Mouse (Mus musculus): ENCODE measurements around the gene Gm21974. TPM values are rescaled to one million over a fixed set of nuclear protein-coding genes. Genes with fewer than 3 reads are reported as not detected.
"Not testable (repeated sequence)": the region's sequence is repeated elsewhere in the genome, so short reads cannot be mapped to it uniquely, and the experiment has no call there.

Gene Gm21974
- polyA plus RNA-seq (2015; fragmentation: Nextera tagmentation; extraction: Ambion mirVana), result not detected in 2 replicates

GRCm38 (mm10) chr7:127895442-127895841, at the start of gene Gm21974, which contains the start of gene Vkorc1:
Gene Gm21974, minus strand, starts transcription at chr7:127895454.
Gene Vkorc1, minus strand, starts transcription at chr7:127895617.
- WGBS, result under 1% methylated on average over 26 of the region's 26 CpGs
- H3K27me3 ChIP-seq, result 0 out of 2 replicates have a peak, but pooled peaks cover 5% of the 10 kb centered on the region
- ATAC-seq, result peak; percentile 99

GRCm38 (mm10) chr7:127944614-127945013, 49.4 kb upstream of the Gm21974 start:
- WGBS, result 17% methylated on average over 23 of the region's 23 CpGs
- Histone ChIP-seq H3K4me2 (replicated peaks) (no peak overlapping the region), H3K4me1 (replicated peaks) (no peaks in the 10 kb centered on the region), H3K36me3 (no peaks in the 10 kb centered on the region), H3K27me3 (peaks cover 36% of the 10 kb centered on the region), H3K9ac (replicated peaks) (no peak overlapping the region), H3K27ac (no peak overlapping the region), H3K4me3 (replicated peaks) (no peak overlapping the region), H3K9me3 (no peaks in the 10 kb centered on the region)
- ATAC-seq, result no peak

More at GRCm38 (mm10) chr7:127895442-127895841, at the start of gene Gm21974, which contains the start of gene Vkorc1:
- H3K9ac ChIP-seq (replicated peaks), result peak within 1 kb of the TSS; percentile 73
- peaks cover 10% of the 10 kb centered on the region for H3K4me1 ChIP-seq (replicated peaks)
- H3K4me3 ChIP-seq (replicated peaks), result peak within 1 kb of the TSS; percentile 59
- H3K4me2 ChIP-seq (replicated peaks), result peak within 1 kb of the TSS; percentile 76
- no peaks in the 10 kb centered on the region for H3K9me3 ChIP-seq
- H3K36me3 ChIP-seq, result peaks cover 15% of the 10 kb centered on the region
- peak within 1 kb of the TSS; percentile 76 for H3K27ac ChIP-seq

- H3K36me3 ChIP-seq; H3K9ac ChIP-seq (replicated peaks); H3K27ac ChIP-seq; ATAC-seq; H3K4me3 ChIP-seq (replicated peaks); H3K9me3 ChIP-seq; H3K4me2 ChIP-seq (replicated peaks); H3K4me1 ChIP-seq (replicated peaks): not testable (repeated sequence)
- 50% methylated on average over 2 of the region's 2 CpGs for WGBS
- peaks cover 36% of the 10 kb centered on the region for H3K27me3 ChIP-seq
These were observed 46.8 kb upstream of the Gm21974 start for GRCm38 (mm10) chr7:127942097-127942496.

- Histone ChIP-seq H3K9ac (replicated peaks) (peak overlapping the region; percentile 86), H3K4me1 (replicated peaks) (peaks cover 19% of the 10 kb centered on the region), H3K4me2 (replicated peaks) (peak overlapping the region; percentile 83), H3K9me3 (no peaks in the 10 kb centered on the region), H3K27ac (no peak overlapping the region), H3K36me3 (no peaks in the 10 kb centered on the region), H3K4me3 (replicated peaks) (peak overlapping the region; percentile 70), H3K27me3 (peaks cover 4% of the 10 kb centered on the region; the same call in 1 of the 2 replicates)
- WGBS, result 55% methylated on average over 18 of the region's 18 CpGs
- ATAC-seq, result peak; percentile 9
These were observed 41.1 kb upstream of the Gm21974 start for GRCm38 (mm10) chr7:127936216-127936884.

GRCm38 (mm10) chr7:127935748-127936159, 40.5 kb upstream of the Gm21974 start:
- under 1% methylated on average over 38 of the region's 38 CpGs for WGBS

GRCm38 (mm10) chr7:127935028-127935722, 39.9 kb upstream of the Gm21974 start:
- peak overlapping the region; percentile 83 for H3K4me2 ChIP-seq (replicated peaks)
- peaks cover 9% of the 10 kb centered on the region for H3K27me3 ChIP-seq
- whole genome bisulfite sequencing, result 7% methylated on average over 32 of the region's 32 CpGs
- no peaks in the 10 kb centered on the region for H3K9me3 ChIP-seq
- peak; percentile 95 for ATAC-seq
- H3K4me1 ChIP-seq (replicated peaks), result peaks cover 19% of the 10 kb centered on the region
- H3K27ac ChIP-seq, result peak overlapping the region; percentile 74
- no peaks in the 10 kb centered on the region for H3K36me3 ChIP-seq
- peak overlapping the region; percentile 86 for H3K9ac ChIP-seq (replicated peaks)
- H3K4me3 ChIP-seq (replicated peaks), result peak overlapping the region; percentile 70

More at GRCm38 (mm10) chr7:127935748-127936159, 40.5 kb upstream of the Gm21974 start:
- Histone ChIP-seq H3K4me1 (replicated peaks) (peaks cover 19% of the 10 kb centered on the region), H3K27ac (peak overlapping the region; percentile 74), H3K9me3 (no peaks in the 10 kb centered on the region), H3K9ac (replicated peaks) (peak overlapping the region; percentile 86), H3K27me3 (peaks cover 4% of the 10 kb centered on the region; the same call in 1 of the 2 replicates), H3K36me3 (no peaks in the 10 kb centered on the region), H3K4me3 (replicated peaks) (peak overlapping the region; percentile 70), H3K4me2 (replicated peaks) (peak overlapping the region; percentile 83)
- ATAC-seq, result peak; percentile 70

GRCm38 (mm10) chr7:127934075-127934474, 38.8 kb upstream of the Gm21974 start:
- WGBS, result 91% methylated on average over 5 of the region's 5 CpGs
- ATAC-seq, result no peak
- H3K9ac ChIP-seq (replicated peaks), result 0 out of 2 replicates have a peak overlapping the region, but pooled peaks have one; percentile 1

GRCm38 (mm10) chr7:127932273-127933031, 37.2 kb upstream of the Gm21974 start:
- no peak for ATAC-seq
- Histone ChIP-seq H3K36me3 (0 out of 2 replicates have a peak, but pooled peaks cover under 1% of the 10 kb centered on the region), H3K4me2 (replicated peaks) (no peak overlapping the region), H3K4me3 (replicated peaks) (no peak overlapping the region), H3K9ac (replicated peaks) (0 out of 2 replicates have a peak overlapping the region, but pooled peaks have one; percentile 37), H3K27ac (no peak overlapping the region), H3K27me3 (peaks cover 34% of the 10 kb centered on the region), H3K9me3 (no peaks in the 10 kb centered on the region), H3K4me1 (replicated peaks) (peaks cover 19% of the 10 kb centered on the region)
- 15% methylated on average over 13 of the region's 13 CpGs for WGBS

More at GRCm38 (mm10) chr7:127934075-127934474, 38.8 kb upstream of the Gm21974 start:
- Histone ChIP-seq H3K9me3 (no peaks in the 10 kb centered on the region), H3K27ac (no peak overlapping the region), H3K4me3 (replicated peaks) (no peak overlapping the region), H3K4me1 (replicated peaks) (peaks cover 19% of the 10 kb centered on the region), H3K4me2 (replicated peaks) (no peak overlapping the region), H3K27me3 (peaks cover 19% of the 10 kb centered on the region), H3K36me3 (no peaks in the 10 kb centered on the region)

GRCm38 (mm10) chr7:127931351-127932135, 36.3 kb upstream of the Gm21974 start:
- WGBS, result 32% methylated on average over 13 of the region's 13 CpGs
- peaks cover 18% of the 10 kb centered on the region for H3K4me1 ChIP-seq (replicated peaks)
- H3K4me2 ChIP-seq (replicated peaks), result no peak overlapping the region
- H3K27ac ChIP-seq, result no peak overlapping the region
- no peak overlapping the region for H3K4me3 ChIP-seq (replicated peaks)
- peaks cover 33% of the 10 kb centered on the region for H3K27me3 ChIP-seq
- H3K9me3 ChIP-seq, result no peaks in the 10 kb centered on the region
- no peak for ATAC-seq
- H3K36me3 ChIP-seq, result peaks cover 10% of the 10 kb centered on the region
- no peak overlapping the region for H3K9ac ChIP-seq (replicated peaks)

- H3K4me2 ChIP-seq (replicated peaks), result no peak overlapping the region
- H3K4me1 ChIP-seq (replicated peaks), result peaks cover 10% of the 10 kb centered on the region
- WGBS, result 75% methylated on average over 5 of the region's 5 CpGs
- peaks cover 19% of the 10 kb centered on the region for H3K36me3 ChIP-seq
- no peak overlapping the region for H3K4me3 ChIP-seq (replicated peaks)
- no peak overlapping the region for H3K27ac ChIP-seq
- H3K9me3 ChIP-seq, result no peaks in the 10 kb centered on the region
- no peak overlapping the region for H3K9ac ChIP-seq (replicated peaks)
- peaks cover 30% of the 10 kb centered on the region for H3K27me3 ChIP-seq
- ATAC-seq, result no peak
These were observed 35.4 kb upstream of the Gm21974 start for GRCm38 (mm10) chr7:127930636-127931035.

GRCm38 (mm10) chr7:127929923-127930322, 34.7 kb upstream of the Gm21974 start, which contains the start of gene Prss8:
Gene Prss8, minus strand, starts transcription at chr7:127930104.
- no peak within 1 kb of the TSS for H3K27ac ChIP-seq
- H3K9me3 ChIP-seq, result no peaks in the 10 kb centered on the region
- H3K36me3 ChIP-seq, result peaks cover 26% of the 10 kb centered on the region
- no peak within 1 kb of the TSS; the same call in 1 of the 2 replicates for H3K9ac ChIP-seq (replicated peaks)
- peaks cover 30% of the 10 kb centered on the region for H3K27me3 ChIP-seq
- H3K4me2 ChIP-seq (replicated peaks), result no peak within 1 kb of the TSS
- no peak within 1 kb of the TSS; the same call in 1 of the 2 replicates for H3K4me3 ChIP-seq (replicated peaks)
- no peak for ATAC-seq
- WGBS, result 9% methylated on average over 6 of the region's 6 CpGs
- peaks cover 9% of the 10 kb centered on the region for H3K4me1 ChIP-seq (replicated peaks)
